Mouse (Mus musculus): ENCODE data around the gene Cfb. TPM values are rescaled to one million over a fixed set of nuclear protein-coding genes. Genes with fewer than 3 reads are reported as not detected.

Cfb gene
- 4.1 and 6.3 TPM in 2 replicates for polyA plus RNA-seq (2015; fragmentation: Nextera tagmentation; extraction: Ambion mirVana)

DNA sequence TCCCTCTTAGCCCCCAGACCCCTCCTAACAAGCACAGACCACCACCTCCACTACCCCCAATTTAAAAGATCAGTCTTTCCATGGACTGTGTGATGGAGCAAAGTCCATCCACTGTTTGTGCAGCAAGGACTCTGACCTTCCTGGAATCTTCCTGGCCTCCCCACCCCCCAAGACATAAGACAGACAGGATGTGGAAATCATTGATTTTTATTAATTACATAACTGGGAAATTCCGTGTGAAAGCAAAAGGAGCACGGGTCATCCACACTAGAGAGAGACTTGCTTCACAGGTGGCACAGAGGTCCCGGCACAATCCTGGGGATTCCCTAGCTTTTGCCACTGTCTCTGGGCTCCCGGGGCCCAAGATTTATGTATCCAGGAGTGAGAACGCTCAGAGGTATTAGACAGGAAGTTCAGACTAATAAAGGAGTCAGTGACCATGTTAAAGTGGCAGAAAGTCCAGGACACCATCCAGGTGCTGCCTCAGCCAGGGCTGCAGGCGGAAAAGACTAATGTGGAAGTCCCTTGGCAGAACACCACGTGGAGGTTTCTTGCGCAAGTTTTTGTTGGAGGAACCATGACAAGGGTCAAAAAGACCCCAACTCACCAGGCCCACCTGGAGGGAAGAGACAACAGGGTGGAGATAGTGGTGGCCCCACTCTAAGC lies at the start of gene Cfb:
Cfb (minus strand) TSS at position 103 of the 666 bp plus-strand sequence.

DNA sequence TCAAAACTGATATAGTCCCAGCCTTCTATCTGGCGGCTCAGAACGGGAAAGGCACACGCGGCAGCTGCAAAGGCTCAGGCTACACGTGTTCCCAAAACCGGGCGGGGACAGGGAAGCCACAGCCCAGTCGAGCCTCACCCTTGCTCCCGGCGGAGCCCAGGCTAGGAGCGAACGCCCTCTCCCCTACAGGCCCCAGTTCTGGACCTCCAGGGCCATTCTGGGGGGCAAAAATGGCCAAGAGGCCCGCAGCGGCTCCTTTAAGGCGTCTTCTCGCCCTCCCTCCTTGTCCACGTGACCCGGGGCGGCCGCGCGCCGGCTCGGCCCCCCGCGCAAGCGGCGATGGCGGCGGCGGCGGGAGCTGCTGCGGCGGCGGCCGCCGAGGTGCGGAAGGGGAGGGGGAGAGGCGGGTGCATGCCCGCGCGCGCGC lies 35.9 kb upstream of the Cfb start, which contains the start of the genes C2 and Ehmt2:
C2 (minus strand) TSS at position 106 of the 427 bp plus-strand sequence.
Ehmt2 (plus strand) TSS at position 310 of the 427 bp plus-strand sequence.

DNA sequence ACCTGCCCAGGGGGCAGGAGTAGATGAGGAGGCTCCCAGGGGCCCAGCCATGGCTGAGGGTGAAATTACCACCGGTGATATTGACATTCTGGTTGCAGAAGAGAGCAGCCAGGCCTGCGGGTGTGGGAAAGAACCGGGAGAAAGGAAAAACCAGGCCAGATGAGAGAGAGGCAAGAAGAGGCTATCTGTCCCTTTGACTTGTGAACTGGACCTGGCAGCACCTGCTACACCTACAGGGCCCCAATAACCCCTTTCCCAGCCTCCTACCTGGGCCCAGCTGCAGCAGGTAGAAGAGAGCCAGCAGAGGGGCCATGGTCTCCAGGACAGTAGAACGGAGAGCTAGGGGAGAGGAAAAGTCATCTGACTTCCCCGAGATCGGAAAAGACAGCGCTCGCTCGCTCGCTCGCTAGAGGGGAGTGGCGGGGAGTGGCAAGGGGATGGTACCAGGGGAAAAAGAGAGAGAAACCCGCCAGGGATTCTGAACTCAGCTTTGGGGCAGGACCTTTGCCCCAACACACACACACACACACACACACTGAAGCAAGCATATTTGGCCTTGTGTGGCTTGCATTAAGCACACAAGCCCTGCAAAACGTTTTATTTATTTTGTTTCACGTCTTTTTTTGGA lies 19.5 kb upstream of the Cfb start, which contains the start of gene Gm20547:
Gm20547 (minus strand) TSS at position 360 of the 628 bp plus-strand sequence.

DNA sequence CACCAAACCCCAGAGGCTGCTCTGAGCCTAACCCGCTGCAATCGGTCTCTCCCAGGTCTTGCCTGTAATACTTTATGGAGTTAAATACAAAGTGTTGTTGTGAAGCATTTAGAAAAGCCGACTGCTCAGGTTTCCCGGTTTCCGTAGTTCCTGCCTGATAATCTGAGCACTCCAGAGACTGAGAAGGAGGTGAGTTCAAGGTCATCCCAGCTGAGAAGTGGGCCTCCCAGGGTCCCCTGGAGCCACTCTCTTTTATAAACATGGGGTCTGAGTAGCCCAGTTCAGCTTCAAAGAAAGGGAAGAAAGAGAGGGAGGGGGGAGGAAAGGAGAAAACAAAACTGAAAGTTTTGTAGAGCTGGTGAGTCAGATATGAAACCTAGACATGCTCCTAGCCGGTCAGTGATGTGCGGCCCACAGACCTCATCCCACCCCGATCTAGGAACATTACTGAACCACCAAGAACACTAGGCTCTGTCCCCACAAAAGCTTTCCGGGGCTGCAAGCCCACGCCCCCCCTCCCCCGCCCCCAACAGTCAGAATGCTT lies 17.1 kb upstream of the Cfb start, which contains the start of gene Zbtb12:
Zbtb12 (plus strand) TSS at position 148 of the 544 bp plus-strand sequence.

DNA sequence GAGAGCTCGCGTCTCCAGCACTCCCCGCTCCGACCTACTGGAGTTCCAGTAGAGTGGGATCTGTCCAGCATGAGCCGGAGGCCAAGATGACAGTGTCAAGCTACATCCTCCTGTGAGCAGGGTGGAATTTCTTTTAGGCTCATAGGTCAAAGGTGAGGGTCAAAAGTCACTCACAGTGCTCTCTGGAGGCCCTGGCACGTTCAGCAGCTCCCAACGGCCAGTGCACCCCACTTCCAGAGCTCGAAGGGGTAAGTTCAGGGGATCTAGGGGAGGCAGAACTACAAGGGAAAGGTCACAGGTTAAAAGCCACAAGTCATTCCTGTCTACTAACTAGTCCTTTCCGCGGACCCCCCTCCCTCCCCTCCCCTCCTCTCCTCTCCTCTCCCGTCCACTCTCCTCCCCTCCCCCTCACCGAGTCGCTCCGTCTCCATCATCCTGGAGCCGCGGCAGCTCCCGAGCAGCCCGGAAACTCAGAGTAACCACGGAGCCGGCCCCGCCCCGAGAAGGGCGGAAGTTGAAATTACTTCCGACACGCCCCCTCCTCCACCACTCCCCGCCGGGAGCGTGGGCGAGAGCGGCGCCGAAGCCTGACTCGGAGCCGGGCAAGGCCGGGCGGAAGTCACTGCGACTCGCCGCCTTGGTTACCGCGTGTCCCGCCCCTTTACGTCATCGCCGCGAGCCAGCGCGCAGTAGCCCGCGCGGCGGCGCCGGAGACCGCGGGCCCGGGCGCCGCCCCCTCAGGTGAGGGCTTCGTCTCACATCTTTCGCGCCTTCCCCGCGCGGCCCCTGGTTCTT lies 12.4 kb downstream of the Cfb start, which contains the start of the genes Skiv2l and Nelfe:
Skiv2l (minus strand) TSS at position 489 of the 795 bp plus-strand sequence.
Nelfe (plus strand) TSS at position 670 of the 795 bp plus-strand sequence.

DNA sequence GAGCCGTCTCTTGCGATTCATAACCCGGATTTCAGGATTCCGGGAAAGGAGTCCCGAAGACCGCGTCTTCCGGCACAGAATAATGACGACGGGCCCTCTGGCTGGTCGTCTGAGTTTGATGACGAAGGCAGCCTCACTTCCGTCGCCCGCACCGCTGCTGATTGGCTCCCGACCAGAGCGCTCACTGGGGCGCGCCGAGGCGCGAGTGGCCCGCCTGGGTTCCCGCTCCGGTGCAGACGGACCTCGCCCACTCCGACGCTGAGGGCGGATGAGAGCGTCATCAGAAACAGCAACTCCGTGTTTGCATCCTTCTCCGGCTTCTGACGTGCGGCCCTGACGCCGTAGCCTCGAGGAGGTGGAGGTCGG lies 25.5 kb downstream of the Cfb start, which contains the start of the genes Stk19 and Dxo:
Stk19 (minus strand) TSS at position 90 of the 366 bp plus-strand sequence.
Dxo (plus strand) TSS at position 164 of the 366 bp plus-strand sequence.

Small RNA genes lying within 50 kb of the gene (microRNA-seq; reads per million reads assigned to microRNA genes)
- 0 reads per million in 2 experiments for gene Mir6970
- 0.10 to 1.7 reads per million in 2 experiments for gene Mir6971
- gene Mir6972: 0 reads per million in 2 experiments

Other genes starting within 250 kb of the Cfb start
- 16.9 and 21.7 TPM in 2 replicates for gene Egfl8, start 246.5 kb downstream of the Cfb start, polyA plus RNA-seq (2015; fragmentation: Nextera tagmentation; extraction: Ambion mirVana)
- 24.2 and 24.7 TPM in 2 replicates for gene Ppt2, start 234.0 kb downstream of the Cfb start, polyA plus RNA-seq (2015; fragmentation: Nextera tagmentation; extraction: Ambion mirVana)
- gene Prrt1, start 233.0 kb downstream of the Cfb start, polyA plus RNA-seq (2015; fragmentation: Nextera tagmentation; extraction: Ambion mirVana): 0.08 and 0.19 TPM in 2 replicates
- 10.5 and 13.4 TPM in 2 replicates for gene Fkbpl, start 217.8 kb downstream of the Cfb start, polyA plus RNA-seq (2015; fragmentation: Nextera tagmentation; extraction: Ambion mirVana)
- 16.5 and 20.5 TPM in 2 replicates for gene Atf6b, start 215.4 kb downstream of the Cfb start, polyA plus RNA-seq (2015; fragmentation: Nextera tagmentation; extraction: Ambion mirVana)
- 15.2 and 16.9 TPM in 2 replicates for gene Tnxb, start 192.0 kb downstream of the Cfb start, polyA plus RNA-seq (2015; fragmentation: Nextera tagmentation; extraction: Ambion mirVana)
- 0.82 and 3.6 TPM in 2 replicates for gene C4b, start 118.6 kb downstream of the Cfb start, polyA plus RNA-seq (2015; fragmentation: Nextera tagmentation; extraction: Ambion mirVana)
- not detected in 2 replicates for gene Cyp21a1, start 58.0 kb downstream of the Cfb start, polyA plus RNA-seq (2015; fragmentation: Nextera tagmentation; extraction: Ambion mirVana)
- gene Stk19, start 25.6 kb downstream of the Cfb start, polyA plus RNA-seq (2015; fragmentation: Nextera tagmentation; extraction: Ambion mirVana): 11.6 and 15.6 TPM in 2 replicates
- 21.0 and 22.2 TPM in 2 replicates for gene Dxo, start 25.5 kb downstream of the Cfb start, polyA plus RNA-seq (2015; fragmentation: Nextera tagmentation; extraction: Ambion mirVana)
- 15.7 and 16.8 TPM in 2 replicates for gene Skiv2l, start 12.3 kb downstream of the Cfb start, polyA plus RNA-seq (2015; fragmentation: Nextera tagmentation; extraction: Ambion mirVana)
- gene Nelfe, start 12.1 kb downstream of the Cfb start, polyA plus RNA-seq (2015; fragmentation: Nextera tagmentation; extraction: Ambion mirVana): 33.1 and 42.1 TPM in 2 replicates
- gene Zbtb12, start 17.0 kb upstream of the Cfb start, polyA plus RNA-seq (2015; fragmentation: Nextera tagmentation; extraction: Ambion mirVana): 0.87 and 0.99 TPM in 2 replicates
- gene Gm20547, start 19.5 kb upstream of the Cfb start, polyA plus RNA-seq (2015; fragmentation: Nextera tagmentation; extraction: Ambion mirVana): not detected in 2 replicates
- gene C2, start 35.7 kb upstream of the Cfb start, polyA plus RNA-seq (2015; fragmentation: Nextera tagmentation; extraction: Ambion mirVana): 5.1 and 9.4 TPM in 2 replicates
- gene Ehmt2, start 36.0 kb upstream of the Cfb start, polyA plus RNA-seq (2015; fragmentation: Nextera tagmentation; extraction: Ambion mirVana): 26.7 and 27.6 TPM in 2 replicates
- not detected in 2 replicates for gene Slc44a4, start 51.9 kb upstream of the Cfb start, polyA plus RNA-seq (2015; fragmentation: Nextera tagmentation; extraction: Ambion mirVana)
- gene Neu1, start 68.7 kb upstream of the Cfb start, polyA plus RNA-seq (2015; fragmentation: Nextera tagmentation; extraction: Ambion mirVana): 12.8 and 14.9 TPM in 2 replicates
- 0.12 and 0.27 TPM in 2 replicates for gene Hspa1b, start 96.7 kb upstream of the Cfb start, polyA plus RNA-seq (2015; fragmentation: Nextera tagmentation; extraction: Ambion mirVana)
- gene Gm20481, start 107.4 kb upstream of the Cfb start, polyA plus RNA-seq (2015; fragmentation: Nextera tagmentation; extraction: Ambion mirVana): 0.32 TPM in 1 of 2 replicates, not detected in the other
- 2.5 and 3.8 TPM in 2 replicates for gene Hspa1a, start 109.6 kb upstream of the Cfb start, polyA plus RNA-seq (2015; fragmentation: Nextera tagmentation; extraction: Ambion mirVana)
- gene Hspa1l, start 110.2 kb upstream of the Cfb start, polyA plus RNA-seq (2015; fragmentation: Nextera tagmentation; extraction: Ambion mirVana): 2.7 and 2.8 TPM in 2 replicates
- 54.1 and 55.4 TPM in 2 replicates for gene Lsm2, start 119.3 kb upstream of the Cfb start, polyA plus RNA-seq (2015; fragmentation: Nextera tagmentation; extraction: Ambion mirVana)
- gene Vars, start 138.5 kb upstream of the Cfb start, polyA plus RNA-seq (2015; fragmentation: Nextera tagmentation; extraction: Ambion mirVana): 27.6 and 32.6 TPM in 2 replicates
- gene Vwa7, start 154.1 kb upstream of the Cfb start, polyA plus RNA-seq (2015; fragmentation: Nextera tagmentation; extraction: Ambion mirVana): 0.46 and 0.53 TPM in 2 replicates
- gene Sapcd1, start 165.5 kb upstream of the Cfb start, polyA plus RNA-seq (2015; fragmentation: Nextera tagmentation; extraction: Ambion mirVana): 10.6 and 11.5 TPM in 2 replicates
- 2.2 and 3.5 TPM in 2 replicates for gene Msh5, start 184.2 kb upstream of the Cfb start, polyA plus RNA-seq (2015; fragmentation: Nextera tagmentation; extraction: Ambion mirVana)
- 115 and 138 TPM in 2 replicates for gene Clic1, start 187.4 kb upstream of the Cfb start, polyA plus RNA-seq (2015; fragmentation: Nextera tagmentation; extraction: Ambion mirVana)
- gene Ddah2, start 196.5 kb upstream of the Cfb start, polyA plus RNA-seq (2015; fragmentation: Nextera tagmentation; extraction: Ambion mirVana): 144 and 157 TPM in 2 replicates
- 11.3 TPM in 1 of 2 replicates, not detected in the other for gene Ly6g6c, start 202.9 kb upstream of the Cfb start, polyA plus RNA-seq (2015; fragmentation: Nextera tagmentation; extraction: Ambion mirVana)
- gene Mpig6b, start 203.7 kb upstream of the Cfb start, polyA plus RNA-seq (2015; fragmentation: Nextera tagmentation; extraction: Ambion mirVana): 0.08 and 0.30 TPM in 2 replicates
- 2.1 TPM in 1 of 2 replicates, not detected in the other for gene Ly6g6e, start 214.4 kb upstream of the Cfb start, polyA plus RNA-seq (2015; fragmentation: Nextera tagmentation; extraction: Ambion mirVana)
- 0.49 and 1.2 TPM in 2 replicates for gene Ly6g6d, start 215.5 kb upstream of the Cfb start, polyA plus RNA-seq (2015; fragmentation: Nextera tagmentation; extraction: Ambion mirVana)
- 0.11 and 0.29 TPM in 2 replicates for gene Ly6g6f, start 223.1 kb upstream of the Cfb start, polyA plus RNA-seq (2015; fragmentation: Nextera tagmentation; extraction: Ambion mirVana)
- 87.8 and 89.8 TPM in 2 replicates for gene Abhd16a, start 226.7 kb upstream of the Cfb start, polyA plus RNA-seq (2015; fragmentation: Nextera tagmentation; extraction: Ambion mirVana)
- 0.38 TPM in 1 of 2 replicates, not detected in the other for gene Ly6g5c, start 245.8 kb upstream of the Cfb start, polyA plus RNA-seq (2015; fragmentation: Nextera tagmentation; extraction: Ambion mirVana)